Mouse (Mus musculus): ENCODE results near the gene Ncbp2. TPM values are rescaled to one million over a fixed set of nuclear protein-coding genes. Genes with fewer than 3 reads are reported as not detected.

Ncbp2 gene
- total RNA-seq (2015; ENCODE audit: low replicate concordance) (7.9 and 9.2 TPM in 2 replicates), total RNA-seq (2017; ENCODE audit: low replicate concordance) (4.4 and 5.9 TPM in 2 replicates)

DNA sequence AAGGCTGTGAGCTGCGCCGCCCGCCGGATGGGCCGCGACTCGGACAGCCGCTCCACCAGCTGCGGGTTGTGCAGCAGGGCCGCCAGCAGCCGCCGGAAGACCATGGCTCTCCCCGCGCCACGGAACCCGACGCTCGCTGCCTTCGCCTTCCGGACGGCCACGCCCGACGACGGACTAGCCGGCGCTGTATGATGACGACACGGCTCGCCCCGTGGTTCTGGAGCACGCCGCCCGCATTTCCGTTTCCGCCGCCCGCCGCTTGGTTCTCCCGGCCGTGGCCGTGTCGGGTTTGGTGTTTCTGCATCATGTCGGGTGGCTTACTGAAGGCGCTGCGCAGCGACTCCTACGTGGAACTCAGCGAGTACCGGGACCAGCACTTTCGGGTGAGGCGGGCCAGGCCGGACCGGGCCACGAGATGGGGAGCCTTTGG lies at the start of gene Ncbp2, which contains the start of gene 0610012G03Rik:
Gene Ncbp2, plus strand, starts transcription at position 169 of the 430 bp plus-strand sequence.
Gene 0610012G03Rik, minus strand, starts transcription at position 150 of the 430 bp plus-strand sequence.
- peak; percentile 90 for ATAC-seq (replicated peaks; ENCODE audit: low FRiP score, poor library complexity, severe bottlenecking)

DNA sequence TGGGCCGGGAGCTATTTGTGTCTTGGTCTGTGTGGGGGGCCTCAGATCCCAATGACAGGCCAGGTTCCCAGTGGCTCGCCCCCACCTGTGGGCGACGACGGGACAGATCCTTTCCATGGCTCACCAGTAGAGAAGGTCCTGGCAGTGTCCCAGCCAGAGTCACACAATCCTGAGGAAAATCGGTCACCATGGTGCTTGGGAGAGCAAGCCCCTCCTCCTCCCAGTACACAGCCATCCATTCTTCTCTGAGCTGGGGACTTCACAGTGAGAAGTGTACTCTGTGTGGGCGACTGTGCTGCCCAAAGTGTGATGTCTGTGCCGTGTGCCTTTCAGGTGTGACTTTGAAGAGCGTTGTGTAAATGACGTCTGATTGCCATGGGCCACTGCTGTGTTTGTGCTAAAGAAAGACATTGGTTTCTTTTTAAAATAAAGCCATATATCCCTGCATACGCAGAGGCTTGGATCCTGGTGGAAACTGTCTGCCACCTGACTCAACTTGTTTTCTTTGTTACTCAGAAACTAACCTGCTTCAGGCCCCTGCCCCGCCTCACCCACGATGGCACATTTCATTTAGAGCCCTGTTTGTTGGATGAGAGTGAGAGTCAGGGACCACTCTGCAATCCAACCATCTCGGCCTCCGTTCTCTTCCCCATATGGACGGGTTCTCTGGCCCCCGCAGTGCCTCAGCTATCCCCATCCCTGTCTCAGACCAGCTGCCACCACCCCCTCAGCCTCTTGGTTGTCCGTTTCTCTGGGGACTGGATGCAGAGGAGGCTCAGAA lies 49.6 kb upstream of the Ncbp2 start:
- ATAC-seq (replicated peaks; ENCODE audit: low FRiP score, poor library complexity, severe bottlenecking) = no peak

DNA sequence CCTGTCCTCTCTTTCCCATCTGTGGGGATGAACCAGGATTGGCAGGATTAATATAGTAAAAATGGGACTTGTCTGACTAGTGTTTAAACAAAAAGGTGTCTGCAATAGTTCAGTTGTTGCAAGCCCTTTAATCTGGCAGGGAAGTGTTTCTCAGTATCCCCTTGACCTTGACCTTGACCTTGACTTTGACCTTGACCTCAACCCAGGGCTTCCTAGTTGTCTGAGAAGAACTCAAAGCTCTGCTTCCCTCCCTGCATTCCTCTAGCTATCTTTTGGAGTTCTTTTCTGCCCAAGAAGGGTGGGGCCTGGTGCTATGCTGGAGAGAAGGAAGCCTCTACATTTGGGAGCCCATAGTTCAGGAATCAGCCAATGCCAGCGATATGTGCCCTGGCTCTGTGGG lies 46.4 kb upstream of the Ncbp2 start:
- no peak for ATAC-seq (replicated peaks; ENCODE audit: low FRiP score, poor library complexity, severe bottlenecking)

DNA sequence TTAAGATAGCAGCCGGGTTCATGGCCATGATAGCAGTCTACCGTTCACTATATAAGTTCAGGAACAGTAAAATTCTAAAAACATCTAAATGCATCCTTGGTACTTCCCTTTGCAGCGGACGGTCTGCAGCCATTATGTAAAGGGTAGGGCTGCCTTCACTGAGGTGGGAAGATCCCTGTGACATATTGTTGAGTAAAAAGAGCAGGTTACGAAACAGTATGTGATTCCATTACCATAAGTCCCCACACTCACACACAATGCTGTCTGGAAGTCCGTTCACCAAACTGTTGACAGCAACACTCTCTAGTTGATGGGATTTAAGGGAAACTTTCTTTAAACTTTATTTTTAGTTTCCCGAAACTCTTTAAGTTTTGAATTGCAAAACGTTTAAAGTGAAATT lies 45.1 kb upstream of the Ncbp2 start:
- no peak for ATAC-seq (replicated peaks; ENCODE audit: low FRiP score, poor library complexity, severe bottlenecking)

GRCm38 (mm10) chr16:31905331-31905730 lies 43.0 kb upstream of the Ncbp2 start:
- ATAC-seq (replicated peaks; ENCODE audit: low FRiP score, poor library complexity, severe bottlenecking) = no peak

GRCm38 (mm10) chr16:31905891-31906825 lies 42.2 kb upstream of the Ncbp2 start:
- no peak for ATAC-seq (replicated peaks; ENCODE audit: low FRiP score, poor library complexity, severe bottlenecking)

DNA sequence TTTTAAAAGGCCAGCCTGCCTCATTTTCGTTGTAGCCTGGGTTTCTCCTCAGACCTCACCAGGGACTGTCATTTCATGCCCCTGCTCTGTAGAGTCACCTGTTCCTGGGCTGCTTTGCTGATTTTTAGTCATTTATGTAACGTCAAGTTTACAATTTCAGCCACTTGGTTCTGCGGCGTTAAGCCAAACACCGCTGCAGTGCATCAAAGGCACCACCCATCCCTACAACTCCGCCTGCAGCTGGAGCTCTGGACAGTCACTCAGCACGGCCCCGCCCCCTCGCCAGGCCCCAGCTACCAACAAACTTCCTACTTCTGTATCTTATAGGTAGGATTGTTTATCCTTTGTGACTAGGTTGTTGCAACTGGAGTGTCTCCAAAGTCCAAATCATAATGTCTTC lies 41.4 kb upstream of the Ncbp2 start:
- ATAC-seq (replicated peaks; ENCODE audit: low FRiP score, poor library complexity, severe bottlenecking) = no peak

DNA sequence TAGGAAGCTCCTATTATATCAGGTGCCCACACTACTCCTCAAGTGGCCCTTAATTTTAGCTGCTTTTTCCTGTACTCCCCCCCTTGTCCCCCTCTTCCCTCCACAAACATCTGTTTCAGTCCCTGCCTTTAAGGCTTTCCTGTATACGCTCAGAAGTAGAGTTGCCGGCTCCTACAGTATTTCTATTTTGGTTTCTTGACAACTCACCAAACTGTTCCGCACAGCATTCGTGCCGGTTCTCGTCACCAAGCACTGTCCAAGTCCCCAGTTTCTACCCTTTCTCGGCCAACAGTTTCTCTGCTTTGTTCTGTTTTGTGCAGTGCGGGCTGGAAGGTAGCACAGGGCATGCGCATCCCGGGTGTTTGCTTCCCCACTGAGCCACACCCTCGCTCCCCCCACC lies 39.4 kb upstream of the Ncbp2 start:
- no peak for ATAC-seq (replicated peaks; ENCODE audit: low FRiP score, poor library complexity, severe bottlenecking)

DNA sequence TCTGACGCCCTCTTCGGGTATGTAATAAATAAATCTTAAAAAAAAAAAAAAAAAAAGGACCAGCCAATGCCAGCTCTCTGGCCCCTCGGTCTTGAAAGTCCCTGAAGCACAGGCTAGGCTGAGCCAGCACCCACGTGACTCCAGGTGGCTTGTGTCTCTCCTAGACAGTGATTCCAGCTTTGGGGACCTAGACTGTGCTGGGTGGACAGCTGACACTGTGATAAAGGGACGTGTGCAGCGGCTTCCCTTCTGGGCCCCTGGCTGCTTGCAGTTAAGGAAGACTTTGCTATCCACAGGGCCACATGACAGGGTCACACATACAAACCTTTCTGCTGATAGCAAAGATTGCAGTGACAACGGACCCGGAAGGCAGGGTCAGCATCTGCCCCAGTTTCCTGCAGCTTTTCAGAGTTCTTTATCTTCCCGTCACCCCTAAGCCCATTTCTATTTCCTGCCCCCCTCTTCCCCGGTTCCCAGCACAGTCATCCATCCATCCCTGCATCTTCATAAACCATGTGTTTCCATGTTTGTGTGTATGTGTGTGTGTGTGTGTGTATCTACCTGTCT lies 37.9 kb upstream of the Ncbp2 start:
- no peak for ATAC-seq (replicated peaks; ENCODE audit: low FRiP score, poor library complexity, severe bottlenecking)

GRCm38 (mm10) chr16:31917776-31918175 lies 30.5 kb upstream of the Ncbp2 start:
- ATAC-seq (replicated peaks; ENCODE audit: low FRiP score, poor library complexity, severe bottlenecking) = no peak

DNA sequence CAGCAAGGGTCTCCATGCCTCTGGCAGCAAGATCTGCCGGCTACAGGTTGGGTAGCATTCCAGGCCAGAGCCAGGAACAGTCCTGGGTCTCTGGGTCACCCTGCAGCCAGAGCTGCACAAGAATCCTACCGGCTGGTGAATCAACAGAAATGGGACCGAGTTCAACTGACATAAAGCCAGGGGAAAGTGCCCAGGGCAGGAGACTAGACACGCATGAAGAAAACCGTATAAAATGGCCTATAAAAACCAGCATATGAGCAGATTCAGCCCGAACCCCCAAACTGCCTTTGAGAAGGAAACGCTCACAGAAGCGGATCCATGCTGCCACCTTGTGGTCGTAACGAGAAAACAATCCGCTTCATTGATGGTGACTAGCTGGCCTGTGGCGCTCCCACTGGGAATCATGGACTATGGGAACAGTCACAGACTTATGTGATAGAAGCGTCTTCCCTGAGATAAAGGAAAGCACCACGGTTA lies 30.0 kb upstream of the Ncbp2 start:
- 0 out of 2 replicates have a peak, but pooled peaks have one; percentile 71 for ATAC-seq (replicated peaks; ENCODE audit: low FRiP score, poor library complexity, severe bottlenecking)

DNA sequence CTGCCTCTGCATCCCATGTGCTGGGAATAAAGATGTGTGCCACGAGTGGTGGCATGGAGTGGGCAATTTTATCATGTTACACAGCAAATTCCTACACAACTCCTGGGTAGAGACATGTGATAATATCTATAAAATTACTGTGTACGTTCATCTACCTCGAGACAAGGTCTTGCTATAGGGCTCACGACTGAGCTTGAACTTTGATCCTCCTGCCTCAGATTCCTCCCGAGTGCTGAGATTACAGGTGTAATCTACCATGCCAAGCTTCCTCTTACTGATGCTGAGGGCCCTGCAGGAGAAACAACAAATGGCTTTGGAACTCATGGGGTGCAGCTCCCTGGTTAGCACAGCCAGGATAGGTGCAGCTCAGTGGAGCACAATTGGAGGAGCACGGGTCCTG lies 23.9 kb upstream of the Ncbp2 start:
- no peak for ATAC-seq (replicated peaks; ENCODE audit: low FRiP score, poor library complexity, severe bottlenecking)

- no peak for ATAC-seq (replicated peaks; ENCODE audit: low FRiP score, poor library complexity, severe bottlenecking)
Observed at GRCm38 (mm10) chr16:31926091-31926490, 22.2 kb upstream of the Ncbp2 start.

- no peak for ATAC-seq (replicated peaks; ENCODE audit: low FRiP score, poor library complexity, severe bottlenecking)
Observed at GRCm38 (mm10) chr16:31926547-31927182, 21.6 kb upstream of the Ncbp2 start.

- ATAC-seq (replicated peaks; ENCODE audit: low FRiP score, poor library complexity, severe bottlenecking) = no peak
Observed at GRCm38 (mm10) chr16:31927412-31927811, 20.9 kb upstream of the Ncbp2 start.

DNA sequence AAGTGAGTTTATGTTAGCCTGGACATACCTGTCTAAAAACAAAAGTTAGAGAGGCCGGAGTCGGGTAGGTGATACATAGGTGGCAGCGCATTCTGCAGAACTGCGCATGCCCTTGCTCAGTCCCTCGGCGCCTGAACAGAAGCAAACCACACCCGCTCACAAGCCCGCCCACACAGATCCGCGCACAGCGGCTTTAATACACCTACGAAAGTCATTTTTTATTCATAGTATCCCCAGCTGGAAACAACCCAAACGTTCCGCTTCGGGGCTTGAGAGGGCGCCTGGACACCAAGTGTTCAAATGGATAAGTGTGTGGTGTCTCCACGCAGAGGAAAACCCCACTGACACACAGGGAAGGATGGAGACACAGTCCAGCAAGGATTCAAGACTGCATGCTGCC lies 17.0 kb upstream of the Ncbp2 start:
- no peak for ATAC-seq (replicated peaks; ENCODE audit: low FRiP score, poor library complexity, severe bottlenecking)

GRCm38 (mm10) chr16:31932255-31932654 lies 16.1 kb upstream of the Ncbp2 start:
- ATAC-seq (replicated peaks; ENCODE audit: low FRiP score, poor library complexity, severe bottlenecking) = no peak

DNA sequence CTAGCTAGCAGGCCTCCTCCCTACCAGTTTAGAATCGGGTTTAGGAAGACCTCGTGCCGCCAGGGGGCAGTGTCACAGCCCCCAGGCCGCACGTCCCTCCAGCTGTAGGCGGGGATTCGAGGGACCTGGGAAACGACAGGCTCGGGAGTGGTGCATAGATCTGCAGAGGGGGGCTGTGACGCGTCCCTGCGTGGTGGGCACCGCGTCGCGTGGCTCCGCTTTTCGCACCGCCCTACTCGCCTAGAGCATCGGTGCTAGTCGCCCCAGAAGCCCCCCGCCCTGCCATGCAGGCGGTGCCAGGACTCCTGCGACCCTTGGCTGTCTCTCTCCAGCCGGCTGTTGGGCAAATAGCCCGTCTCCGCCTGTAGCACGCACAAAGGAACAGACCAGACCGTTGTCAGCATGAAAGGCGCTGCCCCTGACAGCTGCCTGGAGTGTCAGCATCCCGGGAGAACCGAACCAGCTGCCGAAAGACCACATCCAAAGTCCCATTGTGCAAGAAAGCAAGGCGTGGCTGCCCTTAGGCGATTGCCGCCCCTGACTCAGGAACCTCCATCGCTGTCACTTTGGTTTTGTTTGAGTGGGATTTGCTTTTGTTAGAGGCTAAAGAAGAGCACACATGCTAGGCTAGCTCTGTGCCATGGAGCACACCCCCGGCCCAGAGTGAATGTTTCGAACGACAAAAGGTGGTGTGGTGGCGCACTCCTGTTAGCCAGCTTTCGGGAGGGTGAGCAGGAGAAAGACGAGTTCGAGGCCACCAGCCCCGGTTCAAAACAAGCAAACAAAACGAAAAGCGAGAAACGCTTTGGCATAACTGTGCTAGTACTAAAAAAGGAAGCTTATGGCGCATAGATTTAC lies 15.2 kb upstream of the Ncbp2 start:
- peak; percentile 43; the same call in 1 of the 2 replicates for ATAC-seq (replicated peaks; ENCODE audit: low FRiP score, poor library complexity, severe bottlenecking)

All from erythroid progenitor cell, adult 5-6 weeks (primary cell).